Mouse (Mus musculus) heart, adult 2 months (tissue): Measurements from ENCODE around the gene Armh4. TPM values are rescaled to one million over a fixed set of nuclear protein-coding genes. Genes with fewer than 3 reads are reported as not detected.

Source experiments
- DNase-seq, 2 experiments: peaks; one replicate each; pipeline ENCODE4 v3.0.0; 2021
- H3K27ac ChIP-seq: fragments of 200-600 bp; 2 replicates; pipeline ENCODE4 v1.8.1; 2022
- H3K27me3 ChIP-seq: fragments of 200-500 bp; 2 replicates; pipeline ENCODE4 v1.6.1; 2012; ENCODE audit warnings: mild to moderate bottlenecking, low read length, inconsistent platforms, mixed read lengths; ENCODE audit not compliant: control insufficient read depth, insufficient read depth
- H3K36me3 ChIP-seq: fragments of 200-500 bp; 2 replicates; pipeline ENCODE4 v1.6.1; 2012; ENCODE audit warnings: low read length, inconsistent platforms; ENCODE audit not compliant: control insufficient read depth, insufficient read depth
- H3K4me1 ChIP-seq: fragments of 200-500 bp; 2 replicates; pipeline ENCODE4 v1.6.1; 2011; ENCODE audit warnings: low read length; ENCODE audit not compliant: control insufficient read depth, insufficient read depth
- H3K4me3 ChIP-seq: fragments of 200-600 bp; 2 replicates; pipeline ENCODE4 v1.8.1; 2022
- H3K79me2 ChIP-seq: fragments of 200-500 bp; replicated peaks from 2 replicates; pipeline ENCODE4 v1.6.1; 2012; ENCODE audit warnings: mild to moderate bottlenecking, inconsistent platforms, low read length, moderate library complexity, mixed read lengths; ENCODE audit not compliant: control insufficient read depth, insufficient read depth
- H3K9ac ChIP-seq: fragments of 200-500 bp; 2 replicates; pipeline ENCODE4 v1.6.1; 2012; ENCODE audit warnings: low read depth, mild to moderate bottlenecking, control low read depth, inconsistent platforms, low read length, mixed read lengths
- CTCF ChIP-seq: fragments of 200-600 bp; IDR thresholded peaks from 2 replicates; pipeline ENCODE4 v1.8.1; 2022; ENCODE audit warnings: antibody characterized with exemption, mild to moderate bottlenecking, moderate library complexity
- EP300 ChIP-seq: fragments of 200-500 bp; IDR thresholded peaks from 2 replicates; pipeline ENCODE4 v1.6.1; 2011; ENCODE audit warnings: low read depth, low read length, control low read depth; ENCODE audit not compliant: insufficient read depth
- POLR2A ChIP-seq: fragments of 200-500 bp; IDR thresholded peaks from 2 replicates; pipeline ENCODE4 v1.6.1; 2011; ENCODE audit warnings: mild to moderate bottlenecking, low read depth, low read length, control low read depth; ENCODE audit not compliant: insufficient read depth
- WGBS: fragments of 180-500 bp; shearing (Covaris S2); methylation state at CpG from one replicate; pipeline ENCODE4 v1.1.7; 2018; 5-methylcytosine and 5-hydroxymethylcytosine counted together
- intact Hi-C: fragments of 180-260 bp; cut with DNase I; formaldehyde crosslinking; loops from one replicate; pipeline ENCODE4 v1.15.1; 2025
- polyA plus RNA-seq: library from polyadenylated mRNA; depleted of rRNA; stranded (reverse); fragments of >200 nt; gene quantifications from 2 replicates; pipeline ENCODE4 v1.2.3, GENCODE M21; 2012; rRNA removed
- total RNA-seq, 2 experiments: library from RNA; stranded (reverse); gene quantifications; 2 replicates each; pipeline ENCODE4 v1.2.3; 2021

Gene Armh4
- total and polyA plus RNA-seq, 3 experiments: 4.1 to 10.3 (median 9.0) TPM

DNA sequence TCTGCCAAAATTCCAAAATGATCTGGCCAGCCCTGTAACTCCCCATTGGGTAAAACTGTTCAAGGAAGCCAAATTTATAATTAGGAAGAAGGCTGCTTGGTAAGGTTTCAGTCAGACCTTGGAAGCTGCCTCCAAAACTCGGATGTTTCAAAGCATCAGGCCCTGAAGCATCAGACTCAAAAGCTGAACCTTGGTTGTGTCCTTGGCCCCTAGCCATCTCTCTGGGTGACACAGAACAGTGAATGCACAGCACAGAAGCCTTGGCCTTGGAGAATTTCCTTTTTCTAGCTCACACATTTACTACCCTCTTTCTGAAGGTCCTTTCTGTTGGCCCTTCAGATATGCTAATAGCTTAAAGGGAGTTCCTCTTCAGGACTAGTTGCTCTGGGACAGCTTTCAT is 134.0 kb downstream of the Armh4 start:
- 63% methylated on average over 1 of the region's 1 CpGs for WGBS
- Histone ChIP-seq H3K36me3 (no peaks in the 10 kb centered on the region), H3K27ac (no peak overlapping the region), H3K79me2 (no peaks in the 10 kb centered on the region), H3K4me1 (no peaks in the 10 kb centered on the region), H3K9ac (no peak overlapping the region), H3K4me3 (no peak overlapping the region), H3K27me3 (no peaks in the 10 kb centered on the region)
- TF ChIP-seq EP300 (no peak), POLR2A (no peak), CTCF (no peak)
- DNase-seq: no peak
- intact Hi-C loops: no loop called here

DNA sequence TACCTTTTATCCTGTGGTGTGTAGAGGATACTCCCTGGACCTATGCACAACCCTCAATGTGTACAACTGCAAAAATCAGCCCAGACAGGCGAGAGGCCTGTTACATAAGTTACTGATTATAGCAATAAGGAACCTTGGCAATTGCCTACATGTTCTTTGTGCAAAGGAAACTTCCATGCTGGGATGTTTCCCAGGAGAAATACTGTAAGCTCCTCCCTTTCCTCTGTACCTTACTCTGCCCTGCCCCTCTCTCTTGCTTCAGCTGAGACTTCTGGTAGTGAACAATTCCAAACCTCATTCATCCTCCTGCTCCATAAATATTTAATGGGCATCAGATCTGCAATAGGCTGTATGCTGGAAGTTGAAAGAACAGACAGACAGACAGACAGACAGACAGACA is 145.8 kb downstream of the Armh4 start:
- no peak for TF ChIP-seq POLR2A
- Histone ChIP-seq H3K9ac (no peak overlapping the region), H3K79me2 (no peaks in the 10 kb centered on the region), H3K36me3 (no peaks in the 10 kb centered on the region), H3K4me1 (no peaks in the 10 kb centered on the region; the same call in 1 of the 2 replicates), H3K27me3 (no peaks in the 10 kb centered on the region), H3K4me3 (no peak overlapping the region), H3K27ac (no peak overlapping the region)
- no peak for DNase-seq
- 33% methylated on average over 1 of the region's 1 CpGs for WGBS
- intact Hi-C loops: no loop called here

DNA sequence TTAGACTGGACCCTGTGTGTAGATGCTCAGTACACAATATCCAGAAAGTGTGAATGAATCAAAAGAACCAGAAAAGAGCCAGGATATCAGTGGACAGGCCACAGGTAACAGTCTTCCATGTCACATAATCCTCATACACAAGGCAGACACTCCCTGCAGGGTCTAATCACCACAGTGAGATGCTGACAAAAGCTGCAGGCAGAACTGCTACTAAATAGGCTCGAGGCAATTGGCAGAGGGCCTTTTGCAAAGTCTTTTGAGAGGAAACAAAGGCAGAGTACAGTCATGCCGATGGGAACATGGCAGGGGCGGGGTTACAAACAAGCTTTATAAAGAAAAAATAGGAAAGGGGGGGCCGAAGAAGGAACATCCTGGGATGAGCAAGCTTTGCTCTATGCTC is 157.1 kb downstream of the Armh4 start:
- TF ChIP-seq POLR2A (no peak), EP300 (no peak), CTCF (no peak)

More for the DNA sequence above, 157.1 kb downstream of the Armh4 start:
- intact Hi-C loops: no loop called here
- no peaks in the 10 kb centered on the region for H3K79me2 ChIP-seq
- no peak overlapping the region for H3K4me3 ChIP-seq
- H3K36me3 ChIP-seq: no peaks in the 10 kb centered on the region
- no peaks in the 10 kb centered on the region for H3K27me3 ChIP-seq
- WGBS: 65% methylated on average over 4 of the region's 4 CpGs
- no peaks in the 10 kb centered on the region for H3K4me1 ChIP-seq
- DNase-seq: no peak
- H3K27ac ChIP-seq: no peak overlapping the region
- no peak overlapping the region for H3K9ac ChIP-seq

Other genes with a start within 250 kb of the Armh4 start
- gene Olfr722, start 118.6 kb upstream of the Armh4 start, total RNA-seq: not detected
- gene Olfr722, start 118.6 kb upstream of the Armh4 start, polyA plus RNA-seq: not detected in 2 replicates
- not detected for gene Olfr723, start 148.4 kb upstream of the Armh4 start, total RNA-seq
- gene Olfr723, start 148.4 kb upstream of the Armh4 start, polyA plus RNA-seq: not detected in 2 replicates
- not detected for gene Olfr724, start 179.9 kb upstream of the Armh4 start, total RNA-seq
- gene Olfr724, start 179.9 kb upstream of the Armh4 start, polyA plus RNA-seq: not detected in 2 replicates